Mouse (Mus musculus) layer of hippocampus, postnatal 10 days (tissue): ENCODE data around the gene Chil5. TPM values are rescaled to one million over a fixed set of nuclear protein-coding genes. Genes with fewer than 3 reads are reported as not detected.
"Not testable (repeated sequence)": the region's sequence is repeated elsewhere in the genome, so short reads cannot be mapped to it uniquely, and the experiment has no call there.

ENCODE experiments used
- DNase-seq, 2 experiments: peaks; one replicate each; pipeline ENCODE4 v3.0.0; 2021; ENCODE audit warnings: low spot score in 2 of 2
- long read RNA-seq: library from polyadenylated mRNA; stranded (forward); transcript quantifications from one replicate; pipeline ENCODE4 v2.0.0, GENCODE M21; 2023
- total RNA-seq, 2 experiments: library from RNA; stranded (reverse); gene quantifications; 2 replicates each; pipeline ENCODE4 v1.2.3; 2021

Chil5 gene
- total RNA-seq, result under 1 TPM in 1 of 2 experiments, not detected in 1; 0.39 TPM
- long read RNA-seq, result 0 reads

- no peak for DNase-seq
These were observed at the start of gene Chil5 for GRCm38 (mm10) chr3:106032781-106033180. Gene Chil5 (minus strand): TSS chr3:106032814.

GRCm38 (mm10) chr3:106074824-106075223 lies 42.2 kb upstream of the Chil5 start:
- DNase-seq, result no peak

- no peak for DNase-seq
These were observed 38.4 kb upstream of the Chil5 start for GRCm38 (mm10) chr3:106070994-106071393.

- DNase-seq, result not testable (repeated sequence)
These were observed 35.1 kb upstream of the Chil5 start for GRCm38 (mm10) chr3:106067707-106068106.

GRCm38 (mm10) chr3:106057966-106058365 lies 25.4 kb upstream of the Chil5 start:
- no peak for DNase-seq

GRCm38 (mm10) chr3:106051896-106052295 lies 19.3 kb upstream of the Chil5 start:
- DNase-seq, result no peak

- DNase-seq, result no peak
These were observed 7.7 kb upstream of the Chil5 start for GRCm38 (mm10) chr3:106040306-106040705.

- no peak for DNase-seq
These were observed 8.5 kb downstream of the Chil5 start for GRCm38 (mm10) chr3:106024135-106024534.

GRCm38 (mm10) chr3:106021840-106022239 lies 10.8 kb downstream of the Chil5 start:
- DNase-seq, result peak in 1 of 2 experiments; percentile 17

- DNase-seq, result no peak
These were observed 18.1 kb downstream of the Chil5 start, which contains the start of gene Pifo for GRCm38 (mm10) chr3:106014546-106014945. Gene Pifo (minus strand): TSS chr3:106014646.

- not testable (repeated sequence) for DNase-seq
These were observed 29.3 kb downstream of the Chil5 start for GRCm38 (mm10) chr3:106003360-106003759.

GRCm38 (mm10) chr3:106001416-106002370 lies 30.9 kb downstream of the Chil5 start:
- DNase-seq, result peak in 1 of 2 experiments; percentile 13

GRCm38 (mm10) chr3:106000707-106001375 lies 31.8 kb downstream of the Chil5 start:
- no peak for DNase-seq

GRCm38 (mm10) chr3:105994730-105995129 lies 37.9 kb downstream of the Chil5 start:
- DNase-seq, result no peak

GRCm38 (mm10) chr3:105991653-105992283 lies 40.8 kb downstream of the Chil5 start:
- peak; percentile 64 to 68 for DNase-seq

- DNase-seq, result not testable (repeated sequence)
These were observed 43.0 kb downstream of the Chil5 start for GRCm38 (mm10) chr3:105989611-105990010.

GRCm38 (mm10) chr3:105974174-105974573 lies 58.4 kb downstream of the Chil5 start:
- DNase-seq, result no peak

GRCm38 (mm10) chr3:105973411-105973810 lies 59.2 kb downstream of the Chil5 start, which contains the start of gene Ovgp1:
Gene Ovgp1 (plus strand): TSS chr3:105973711.
- DNase-seq, result no peak

- DNase-seq, result no peak
These were observed 60.7 kb downstream of the Chil5 start for GRCm38 (mm10) chr3:105971831-105972446.
